Mouse (Mus musculus): Measurements from ENCODE around the gene Mcoln3. TPM values are rescaled to one million over a fixed set of nuclear protein-coding genes. Genes with fewer than 3 reads are reported as not detected.

Gene Mcoln3
- polyA plus RNA-seq, 1 experiment from 2014 or later = 0.21 TPM

Other genes starting within 250 kb of the Mcoln3 start
- gene Bcl10, start 194.6 kb upstream of the Mcoln3 start, polyA plus RNA-seq (2014; fragmentation: Nextera tagmentation; extraction: Ambion mirVana) = 34.5 and 40.9 TPM in 2 replicates
- 78.1 and 80.3 TPM in 2 replicates for gene 2410004B18Rik, start 179.4 kb upstream of the Mcoln3 start, polyA plus RNA-seq (2014; fragmentation: Nextera tagmentation; extraction: Ambion mirVana)
- gene Syde2, start 129.6 kb upstream of the Mcoln3 start, polyA plus RNA-seq (2014; fragmentation: Nextera tagmentation; extraction: Ambion mirVana) = 0.62 and 1.1 TPM in 2 replicates
- 0.31 and 0.43 TPM in 2 replicates for gene Wdr63, start 9.3 kb upstream of the Mcoln3 start, polyA plus RNA-seq (2014; fragmentation: Nextera tagmentation; extraction: Ambion mirVana)
- gene Mcoln2, start 32.4 kb downstream of the Mcoln3 start, polyA plus RNA-seq (2014; fragmentation: Nextera tagmentation; extraction: Ambion mirVana) = not detected in 2 replicates
- 0.40 and 0.66 TPM in 2 replicates for gene Lpar3, start 103.5 kb downstream of the Mcoln3 start, polyA plus RNA-seq (2014; fragmentation: Nextera tagmentation; extraction: Ambion mirVana)